Mouse (Mus musculus) forelimb bud, embryonic 11.5 days (tissue): ENCODE results near the gene Cyp46a1.

ENCODE experiments used
- DNase-seq: peaks from one replicate; pipeline ENCODE4 v3.0.0-alpha.2; 2012; ENCODE audit warnings: low read depth, low spot score

The Cyp46a1 gene

GRCm38 (mm10) chr12:108333895-108334445 is at the start of gene Cyp46a1:
Gene Cyp46a1 (plus strand): TSS chr12:108334381.
- peak; percentile 97 for DNase-seq

- no peak for DNase-seq
These were observed 49.5 kb upstream of the Cyp46a1 start for GRCm38 (mm10) chr12:108284455-108285224.

DNA sequence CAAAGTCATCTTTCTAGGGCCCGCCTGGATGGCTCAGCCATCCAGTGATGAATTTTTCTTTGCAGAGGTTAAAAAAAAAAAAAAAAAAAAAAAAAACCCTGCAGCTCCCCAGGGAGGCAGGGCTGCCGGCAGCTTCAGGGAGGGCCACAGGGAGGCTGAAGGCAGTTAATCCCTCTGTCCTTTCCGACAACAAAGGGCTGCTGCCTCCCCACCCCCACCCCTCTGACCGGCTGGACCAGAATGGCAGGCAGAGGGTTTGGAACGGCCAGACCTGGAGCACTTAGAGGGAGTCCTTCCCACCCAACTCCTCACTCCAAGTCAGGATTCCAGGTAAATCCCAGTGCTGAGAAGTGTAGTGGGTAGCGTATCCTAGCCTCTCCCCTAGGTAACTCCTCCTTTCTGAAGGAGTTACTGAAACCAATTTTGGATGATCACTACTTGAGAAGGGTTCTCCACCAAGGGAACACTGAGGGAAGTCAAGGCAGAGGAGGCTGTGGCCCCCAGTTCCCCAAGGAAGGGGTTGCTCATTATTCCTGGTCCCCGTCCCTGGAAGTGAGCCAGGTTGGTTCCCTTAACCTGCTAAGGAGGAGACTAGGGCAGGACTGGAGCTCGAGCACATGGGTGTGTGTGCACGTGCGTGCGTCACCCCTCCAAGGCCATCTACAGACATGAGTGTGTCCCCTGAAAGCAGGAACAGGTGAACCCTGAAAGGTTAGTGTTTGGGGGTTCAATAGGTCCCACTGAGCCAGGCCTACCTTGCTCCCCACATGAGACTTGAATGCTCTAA is 48.8 kb upstream of the Cyp46a1 start:
- DNase-seq = no peak

DNA sequence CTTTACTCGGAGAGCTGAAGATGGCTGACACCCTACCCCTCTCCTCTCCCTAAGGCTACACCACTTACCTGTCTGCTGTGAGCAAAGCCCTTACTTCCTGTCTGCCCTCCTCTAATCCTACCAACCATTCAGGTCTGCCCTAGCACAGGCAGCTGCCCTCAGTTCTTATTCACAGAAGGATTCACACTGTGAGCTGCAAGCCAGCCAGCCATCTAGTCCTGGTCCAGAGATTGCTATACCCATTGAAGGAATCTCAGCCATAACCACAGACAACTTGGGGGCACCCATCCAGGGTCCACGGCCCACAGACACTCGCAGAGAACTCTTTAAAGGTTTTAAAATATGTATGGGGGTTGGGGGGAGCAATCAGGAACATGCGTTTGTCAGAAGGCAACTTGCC is 47.8 kb upstream of the Cyp46a1 start:
- DNase-seq = no peak

- no peak for DNase-seq
These were observed 47.2 kb upstream of the Cyp46a1 start for GRCm38 (mm10) chr12:108287011-108287410.

DNA sequence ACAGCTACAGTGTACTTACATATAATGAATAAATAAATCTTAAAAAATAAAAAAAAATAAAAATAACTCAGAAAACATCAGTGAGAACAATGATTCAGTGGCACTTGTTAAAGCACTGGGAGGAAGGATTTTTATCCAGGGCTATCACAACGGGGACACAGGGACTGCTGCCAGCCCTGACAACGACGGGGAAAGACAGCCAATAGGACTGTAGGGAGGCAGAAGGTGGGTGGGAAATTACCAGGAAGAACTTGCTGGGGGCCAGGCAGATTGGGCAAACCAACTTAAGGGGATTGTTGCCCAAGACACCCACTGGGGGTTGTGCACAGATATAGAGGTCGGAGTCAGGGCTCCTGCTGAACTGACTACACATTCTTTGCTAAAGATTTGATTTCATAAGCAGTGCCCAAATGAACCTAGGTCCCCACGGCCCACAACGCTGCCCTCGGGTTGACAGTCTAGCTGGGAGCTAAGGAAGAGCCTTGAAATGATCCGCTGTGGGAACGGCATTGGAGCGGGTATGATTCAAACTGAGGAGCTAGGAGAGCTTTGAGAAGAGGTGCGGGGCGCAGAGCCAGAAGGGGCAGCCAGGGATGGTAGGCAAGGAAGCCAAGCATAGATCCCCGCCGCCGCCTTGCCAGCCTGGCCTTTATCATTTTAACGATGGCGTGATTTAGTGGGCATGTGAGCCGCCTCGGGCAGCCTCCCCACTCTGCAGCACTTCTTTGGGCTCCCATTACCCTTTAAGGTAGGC is 45.9 kb upstream of the Cyp46a1 start:
- DNase-seq = no peak

DNA sequence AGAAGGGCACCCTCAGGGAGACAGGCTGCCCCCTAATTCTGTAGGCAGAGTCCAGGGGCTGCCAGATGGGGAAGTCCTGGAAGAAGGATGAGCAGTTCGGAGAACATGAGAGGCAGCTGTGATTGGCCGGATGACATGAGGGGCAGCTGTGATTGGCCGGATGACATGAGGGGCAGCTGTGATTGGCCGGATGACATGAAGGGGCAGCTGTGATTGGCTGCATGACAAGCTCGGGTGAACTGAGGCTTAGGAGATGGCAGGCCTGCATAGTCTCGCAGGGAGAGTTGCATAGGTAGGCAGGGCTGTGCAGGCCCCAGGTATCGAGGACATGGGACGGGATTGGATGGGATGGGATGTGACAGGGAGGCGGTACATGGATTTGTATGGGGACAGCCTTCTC is 41.8 kb upstream of the Cyp46a1 start:
- peak; percentile 59 for DNase-seq

DNA sequence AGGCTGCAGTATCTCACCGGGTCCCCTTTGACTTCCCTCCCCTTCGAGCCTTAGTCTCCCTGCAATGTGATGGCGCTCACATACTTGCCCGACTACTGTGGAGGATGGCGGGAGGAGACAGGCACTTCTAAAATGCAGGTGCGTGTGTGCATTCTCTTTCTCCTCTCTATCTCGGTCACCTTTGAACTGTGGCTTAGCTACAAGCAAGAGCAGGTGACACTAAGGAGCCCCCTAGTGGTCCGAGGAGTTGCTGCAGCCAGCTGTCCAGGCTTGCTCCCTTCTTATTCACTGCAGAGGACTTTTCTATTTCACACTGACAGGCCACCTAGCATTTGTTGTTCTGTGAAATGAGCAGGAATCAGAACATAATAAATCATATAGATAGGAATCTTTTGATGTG is 41.2 kb upstream of the Cyp46a1 start:
- peak; percentile 77 for DNase-seq

GRCm38 (mm10) chr12:108294620-108295019 is 39.6 kb upstream of the Cyp46a1 start:
- no peak for DNase-seq

DNA sequence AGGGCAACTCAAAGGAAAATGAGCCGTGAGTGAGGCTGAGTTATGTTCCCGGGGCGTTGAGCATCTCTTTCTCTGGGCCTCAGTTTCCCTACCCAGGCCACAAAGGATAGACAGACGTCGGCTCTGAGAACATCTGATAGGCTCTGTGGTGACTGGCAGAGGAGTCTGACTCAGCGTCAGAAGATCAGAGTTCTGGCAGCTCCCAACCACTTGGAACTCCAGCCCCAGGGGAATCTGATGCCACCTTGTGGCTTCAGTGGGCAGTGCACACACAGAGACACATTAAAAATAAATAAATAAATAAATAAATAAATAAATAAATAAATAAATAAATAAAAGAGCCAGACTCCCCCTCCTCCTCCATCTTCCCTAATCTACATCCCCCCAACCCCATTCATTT is 37.1 kb upstream of the Cyp46a1 start:
- DNase-seq = no peak

GRCm38 (mm10) chr12:108301006-108301405 is 33.2 kb upstream of the Cyp46a1 start:
- DNase-seq = no peak

DNA sequence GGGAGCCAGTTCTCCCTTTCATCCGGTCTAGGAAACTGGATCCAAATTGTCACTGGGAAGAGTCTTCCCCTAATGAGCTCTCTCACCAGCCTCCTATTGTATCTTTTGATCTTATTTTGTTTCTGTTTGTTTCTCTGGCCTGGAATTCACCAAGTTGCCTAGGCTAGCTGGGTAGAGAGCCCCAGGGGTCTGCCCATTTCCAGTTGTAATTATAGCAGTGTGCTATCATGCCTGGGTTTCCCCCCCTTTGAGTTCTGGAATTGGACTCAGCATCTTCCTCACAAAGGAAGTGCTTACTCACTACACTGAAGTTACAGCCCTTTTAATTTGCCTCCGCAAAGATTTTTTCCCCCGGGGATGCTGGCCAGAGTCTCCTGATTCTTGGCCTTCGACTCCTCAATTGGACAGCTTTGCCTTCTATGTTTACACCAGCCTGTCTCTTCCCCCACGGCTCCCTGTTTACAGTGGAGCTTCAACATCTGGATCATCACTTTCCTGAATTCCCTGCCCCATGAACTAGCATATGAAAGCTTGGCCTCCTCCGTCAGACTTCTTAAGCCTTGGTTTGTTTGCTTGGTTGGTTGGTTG is 30.3 kb upstream of the Cyp46a1 start:
- DNase-seq = no peak

- DNase-seq = no peak
These were observed 29.0 kb upstream of the Cyp46a1 start for GRCm38 (mm10) chr12:108305172-108305571.

GRCm38 (mm10) chr12:108305812-108306794 is 28.1 kb upstream of the Cyp46a1 start, which contains the start of gene Hhipl1:
Gene Hhipl1 (plus strand): TSS chr12:108306270.
- no peak for DNase-seq

DNA sequence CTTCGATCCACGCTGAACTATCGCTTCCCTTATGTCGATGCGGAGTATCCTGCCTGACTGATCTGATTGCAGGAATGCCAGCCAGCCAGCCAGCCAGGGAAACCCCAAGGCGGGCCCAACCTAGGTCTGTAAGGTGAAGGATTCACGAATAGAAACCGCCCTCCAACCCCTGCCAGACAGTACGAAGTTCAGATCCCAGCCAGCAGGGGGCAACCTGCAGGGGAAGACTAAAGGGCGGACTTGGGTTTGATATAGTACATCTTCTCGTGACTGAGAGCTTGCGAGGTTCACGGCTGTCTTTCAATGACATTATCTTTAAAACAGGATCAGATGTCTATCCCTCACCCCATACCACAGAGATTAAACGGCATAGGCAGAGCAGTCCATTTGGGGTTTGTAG is 26.6 kb upstream of the Cyp46a1 start:
- DNase-seq = peak; percentile 65

GRCm38 (mm10) chr12:108308363-108308856 is 25.8 kb upstream of the Cyp46a1 start:
- no peak for DNase-seq

GRCm38 (mm10) chr12:108309116-108309794 is 24.9 kb upstream of the Cyp46a1 start:
- no peak for DNase-seq

DNA sequence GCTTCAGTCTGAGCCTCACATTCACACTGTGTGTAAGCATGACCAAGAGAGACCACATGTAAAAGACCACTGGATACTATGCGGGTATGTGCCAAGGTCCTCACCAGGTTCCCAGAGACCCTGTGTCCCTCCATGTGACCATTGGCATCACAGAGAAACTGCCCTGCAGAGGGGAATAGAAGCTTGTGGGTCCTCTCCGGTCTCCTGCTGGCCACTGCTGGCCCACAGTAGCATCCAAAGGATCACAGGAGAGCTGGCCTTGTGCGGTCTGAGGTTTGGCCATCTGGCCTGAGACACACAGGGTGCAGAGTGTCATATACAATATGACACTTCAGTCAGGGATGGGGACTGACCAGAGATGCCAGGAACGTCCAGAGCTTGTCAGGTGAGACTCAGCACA is 24.1 kb upstream of the Cyp46a1 start:
- DNase-seq = no peak

DNA sequence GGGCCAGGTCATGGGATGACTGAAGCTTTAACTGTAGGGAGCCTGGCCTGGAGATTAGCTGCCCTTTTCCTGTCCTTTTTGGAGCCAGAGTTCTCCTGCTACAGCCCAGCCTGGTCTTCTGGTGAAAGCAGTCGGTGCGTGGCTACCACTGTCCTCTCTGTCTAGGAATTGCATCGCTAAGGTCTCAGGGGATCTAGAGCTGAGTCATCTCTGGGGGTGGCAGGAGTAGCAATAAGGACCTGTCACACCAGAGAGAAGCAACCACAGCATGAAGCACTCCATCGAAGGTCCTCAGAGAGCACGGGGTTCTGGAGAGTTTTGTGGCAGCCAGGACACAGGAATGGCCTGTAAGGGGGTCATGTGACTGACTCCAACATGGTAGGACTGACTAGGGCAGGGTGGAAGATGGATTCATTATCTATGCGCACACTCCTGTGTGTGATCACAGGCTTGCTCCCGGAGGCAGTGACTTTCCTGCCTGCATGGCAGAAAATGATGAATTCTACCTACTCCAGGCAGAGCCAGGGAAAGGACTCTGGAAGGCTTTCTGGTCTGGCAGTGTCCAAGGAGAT is 23.6 kb upstream of the Cyp46a1 start:
- DNase-seq = no peak
